8 mouse cellular contexts compared by ENCODE assay signal in genomic region chr12:55495114-55495901, GRCm38 (mm10). TPM values are rescaled to one million over a fixed set of nuclear protein-coding genes. Genes with fewer than 3 reads are reported as not detected.
DNase-seq lines count a peak whose midpoint lies in the region; ATAC-seq and TF ChIP-seq lines count a peak whose summit lies in the region.
"Had no signal": no experiment of that assay in that cellular context is flagged by ENCODE, and none has a peak within 500 bp of the region (broad histone marks: within the 10 kb centered on the region; RNA-seq: fewer than 3 reads in every experiment).

No protein-coding gene starts in this region.

- peaks cover 30% of the 10 kb centered on the region for H3K27me3 ChIP-seq in liver, postnatal 0 days (ENCODE audit: insufficient read depth, low read length)
- H3K27me3 ChIP-seq: heart, embryonic 15.5 days had no signal

- peak overlapping the region; percentile 29; the same call in 1 of the 2 replicates for H3K27ac ChIP-seq in liver, postnatal 0 days (ENCODE audit: low read depth)
- H3K27ac ChIP-seq: heart, embryonic 15.5 days had no signal

- intact Hi-C loops in heart, postnatal 36 days (cut with DNase I), result loop anchor here (1.0 to 2.0 kb wide), 2 partner anchors 97 to 123 kb away; no protein-coding TSS in a partner anchor

- peaks cover 25% of the 10 kb centered on the region for H3K4me1 ChIP-seq in liver, postnatal 0 days (ENCODE audit: insufficient read depth)

- 31% methylated on average over 9 of the region's 9 CpGs for WGBS in liver, postnatal 0 days (ENCODE audit: insufficient replicate concordance)

- DNase-seq in right cerebral cortex, adult 18-20 months, result peak; percentile 47
- DNase-seq in right cerebral cortex, postnatal 36 days (ENCODE audit: low spot score in 2 of 2), result no peak
- DNase-seq in adrenal gland, adult (ENCODE audit: inconsistent age in 2 of 2, low spot score in 1 of 2), result peak; percentile 76 to 92
- peak; percentile 71 to 76 for DNase-seq in cerebellum, postnatal 36 days
- peak; percentile 69 to 74 for DNase-seq in heart, postnatal 36 days
- peak; percentile 70 for DNase-seq in liver, postnatal 0 days
- peak; percentile 48 for DNase-seq in right cerebral cortex, postnatal 14 days

- H3K9ac ChIP-seq in liver, postnatal 0 days (replicated peaks), result no peak overlapping the region
- H3K9ac ChIP-seq: heart, embryonic 15.5 days had no signal

- peak; percentile 84 for TF ChIP-seq CTCF in liver, postnatal 0 days (IDR thresholded peaks at IDR 0.05; ENCODE audit: low read depth)

- TF ChIP-seq EP300 in liver, postnatal 0 days (IDR thresholded peaks at IDR 0.05; ENCODE audit: low read depth), result no peak

- no peak overlapping the region for H3K4me2 ChIP-seq in liver, postnatal 0 days (ENCODE audit: low read depth, low read length)
- H3K4me2 ChIP-seq: heart, embryonic 15.5 days had no signal

- H3K4me3 ChIP-seq in liver, postnatal 0 days (ENCODE audit: low read depth, low read length), result no peak overlapping the region
- H3K4me3 ChIP-seq: heart, embryonic 15.5 days had no signal

- ATAC-seq in liver, postnatal 0 days, result no peak

- peaks cover 12% of the 10 kb centered on the region for H3K36me3 ChIP-seq in liver, postnatal 0 days (replicated peaks; ENCODE audit: insufficient read depth, low read length)

- H3K9me3 ChIP-seq in liver, postnatal 0 days (ENCODE audit: low read length), result no peaks in the 10 kb centered on the region
- H3K9me3 ChIP-seq: heart, embryonic 15.5 days had no signal

RNA-seq across cellular contexts. Expression of gene Nfkbia, which starts 2.9 kb away (rescaled TPM):
- total RNA-seq in heart, postnatal 36 days (2021), result 10 to 100 TPM; 32.8 to 65.3 TPM
- 27.9 and 38.5 TPM in 2 replicates for polyA plus RNA-seq in liver, postnatal 0 days (2015; fragmentation: Nextera tagmentation; extraction: Ambion mirVana)

Comparison
In these comparisons a context has a peak if more than half of its experiments do, and no peak if none do; other contexts are left out.
1. DNase-seq: peak in right cerebral cortex, adult 18-20 months (single experiment), adrenal gland, adult (2 of 2), cerebellum, postnatal 36 days (2 of 2), heart, postnatal 36 days (2 of 2), liver, postnatal 0 days (single experiment) and right cerebral cortex, postnatal 14 days (single experiment); none in right cerebral cortex, postnatal 36 days (0 of 2).